Mouse (Mus musculus) MEL (cell line): ENCODE measurements around the gene Lamtor5.
A peak's percentile ranks its signal among the peaks of the same experiment; 100 is the strongest.

ENCODE experiments used
- CHD2 ChIP-seq: IDR thresholded peaks from 2 replicates; pipeline ENCODE4 v1.6.1; 2011; ENCODE audit warnings: low read length, improper control_type of control experiment
- CTCF ChIP-seq, 3 experiments: IDR thresholded peaks in 2 of 3; conservative IDR thresholded peaks in 1 of 3; 2 replicates each; pipeline ENCODE4 v1.5.1; 2011 to 2012; ENCODE audit warnings: low read length in 3 of 3, low read depth in 2 of 3, mild to moderate bottlenecking in 2 of 3, improper control_type of control experiment in 1 of 3, inconsistent platforms in 1 of 3, mixed read lengths in 1 of 3, moderate library complexity in 1 of 3; ENCODE audit not compliant: control insufficient read depth in 1 of 3, insufficient read depth in 1 of 3, poor library complexity in 1 of 3, severe bottlenecking in 1 of 3
- MAZ ChIP-seq: IDR thresholded peaks from 2 replicates; pipeline ENCODE4 v1.6.1; 2012; ENCODE audit warnings: low read depth, mild to moderate bottlenecking, inconsistent platforms, low read length, improper control_type of control experiment
- MXI1 ChIP-seq: IDR thresholded peaks from 2 replicates; pipeline ENCODE4 v1.6.1; 2011; ENCODE audit warnings: mild to moderate bottlenecking, low read depth, low read length, improper control_type of control experiment
- POLR2A ChIP-seq, 2 experiments: IDR thresholded peaks; 2 replicates each; pipeline ENCODE4 v1.6.1; 2011 to 2012; ENCODE audit warnings: low read length in 2 of 2, mild to moderate bottlenecking in 2 of 2, control low read depth in 1 of 2, improper control_type of control experiment in 1 of 2, low read depth in 1 of 2, moderate library complexity in 1 of 2; ENCODE audit not compliant: control insufficient read depth in 1 of 2, insufficient read depth in 1 of 2, poor library complexity in 1 of 2
- RAD21 ChIP-seq: IDR thresholded peaks from 2 replicates; pipeline ENCODE4 v1.6.1; 2011; ENCODE audit warnings: mild to moderate bottlenecking, low read depth, low read length, improper control_type of control experiment
- RCOR1 ChIP-seq: IDR thresholded peaks from 2 replicates; pipeline ENCODE4 v1.6.1; 2012; ENCODE audit warnings: low read depth, mild to moderate bottlenecking, inconsistent platforms, low read length, improper control_type of control experiment
- TCF12 ChIP-seq: IDR thresholded peaks from 2 replicates; pipeline ENCODE4 v1.6.1; 2014; ENCODE audit warnings: low read depth, mild to moderate bottlenecking, inconsistent platforms, low read length, improper control_type of control experiment, moderate library complexity
- ZC3H11A ChIP-seq: IDR thresholded peaks from 2 replicates; pipeline ENCODE4 v1.6.1; 2012; ENCODE audit warnings: low read depth, mild to moderate bottlenecking, inconsistent platforms, low read length, improper control_type of control experiment

DNA sequence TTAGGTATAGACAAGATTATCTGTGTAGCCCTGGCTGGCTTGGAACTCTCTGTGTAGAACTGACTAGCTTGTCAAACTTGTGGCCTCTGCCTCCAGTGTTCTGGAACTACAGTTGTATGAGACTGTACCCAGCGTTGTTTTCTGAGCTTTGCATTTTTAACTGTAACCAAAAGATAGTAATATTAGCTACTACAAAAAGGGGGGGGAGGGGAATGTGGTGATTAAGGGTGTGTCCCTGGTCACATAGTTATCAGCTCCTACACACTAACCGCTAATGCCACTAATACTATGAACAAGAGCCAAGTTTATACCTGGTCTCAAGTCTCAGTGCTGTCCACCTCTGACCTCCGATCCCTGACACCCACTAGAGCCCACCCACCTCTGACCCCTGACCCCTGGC lies 6.2 kb upstream of the Lamtor5 start:
- TF ChIP-seq POLR2A (IDR thresholded peaks at IDR 0.05; ENCODE audit: control insufficient read depth in 1 of 2, insufficient read depth in 1 of 2, low read depth in 1 of 2, low read length in 2 of 2, poor library complexity in 1 of 2): no peak
- TF ChIP-seq CHD2: no peak; the same call in 1 of the 2 replicates
- TF ChIP-seq MXI1: no peak
- no peak for TF ChIP-seq MAZ
- TF ChIP-seq ZC3H11A: no peak
- no peak for TF ChIP-seq CTCF (IDR thresholded peaks at IDR 0.05 in 2 of 3, conservative IDR thresholded peaks at IDR 0.05 in 1 of 3; ENCODE audit: control insufficient read depth in 1 of 3, insufficient read depth in 1 of 3, low read depth in 2 of 3, low read length in 3 of 3, poor library complexity in 1 of 3, severe bottlenecking in 1 of 3)
- peak; percentile 52; the same call in 1 of the 2 replicates for TF ChIP-seq TCF12
- peak; percentile 55 for TF ChIP-seq RCOR1
- no peak for TF ChIP-seq RAD21
